Mouse (Mus musculus) stomach, postnatal 0 days (tissue): ENCODE measurements around the gene Gp9. TPM values are rescaled to one million over a fixed set of nuclear protein-coding genes. Genes with fewer than 3 reads are reported as not detected.
A peak's percentile ranks its signal among the peaks of the same experiment; 100 is the strongest.

Experiments
- ATAC-seq: fragments of 200-750 bp; cut with Nextera tagmentation; 2 replicates; pipeline ENCODE4 v1.8.0; 2017; ENCODE audit not compliant: low FRiP score, low TSS enrichment
- DNase-seq: peaks from one replicate; pipeline ENCODE4 v3.0.0-alpha.2; 2016; ENCODE audit warnings: low spot score
- H3K27ac ChIP-seq: fragments of 300-500 bp; sonication (generic); replicated peaks from 2 replicates; pipeline ENCODE4 v1.5.1; 2014; ENCODE audit warnings: mild to moderate bottlenecking, control low read depth
- H3K27me3 ChIP-seq: fragments of 300-500 bp; sonication (generic); 2 replicates; pipeline ENCODE4 v1.6.1; 2014; ENCODE audit warnings: low read length; ENCODE audit not compliant: control insufficient read depth, insufficient read depth
- H3K36me3 ChIP-seq: fragments of 300-500 bp; sonication (generic); 2 replicates; pipeline ENCODE4 v1.6.1; 2014; ENCODE audit warnings: low read length, mixed read lengths; ENCODE audit not compliant: control insufficient read depth, insufficient read depth
- H3K4me1 ChIP-seq: fragments of 300-500 bp; sonication (generic); replicated peaks from 2 replicates; pipeline ENCODE4 v1.6.1; 2014; ENCODE audit warnings: antibody characterized with exemption; ENCODE audit not compliant: control insufficient read depth, insufficient read depth
- H3K4me2 ChIP-seq: fragments of 300-500 bp; sonication (generic); replicated peaks from 2 replicates; pipeline ENCODE4 v1.6.1; 2014; ENCODE audit warnings: low read depth, mild to moderate bottlenecking, control low read depth, moderate library complexity
- H3K4me3 ChIP-seq: fragments of 300-500 bp; sonication (generic); 2 replicates; pipeline ENCODE4 v1.5.1; 2014; ENCODE audit warnings: low read depth, low read length, control low read depth
- H3K9ac ChIP-seq: fragments of 300-500 bp; sonication (generic); 2 replicates; pipeline ENCODE4 v1.6.1; 2014; ENCODE audit warnings: mild to moderate bottlenecking, low read length, control low read depth, mixed read lengths
- H3K9me3 ChIP-seq: fragments of 300-500 bp; sonication (generic); 2 replicates; pipeline ENCODE4 v1.6.1; 2016; ENCODE audit warnings: low read length; ENCODE audit not compliant: control insufficient read depth
- CTCF ChIP-seq: IDR thresholded peaks from 2 replicates; pipeline ENCODE4 v1.5.1; 2016; ENCODE audit warnings: antibody characterized with exemption, low read depth, mild to moderate bottlenecking, moderate library complexity
- EP300 ChIP-seq: optimal IDR thresholded peaks from 2 replicates; pipeline ENCODE3; 2016; ENCODE audit warnings: antibody characterized with exemption
- WGBS: fragments of 180-500 bp; shearing (Covaris S2); extraction: QIAGEN DNeasy Blood & Tissue Kit; methylation state at CpG from one replicate; pipeline ENCODE4 v1.1.7; 2014; 5-methylcytosine and 5-hydroxymethylcytosine counted together
- polyA plus RNA-seq: library from polyadenylated mRNA; unstranded; fragments of >200 nt; fragmentation: Nextera tagmentation; extraction: Ambion mirVana; gene quantifications from 2 replicates; pipeline ENCODE4 v1.2.1, GENCODE M21; 2015

Gene Gp9
- polyA plus RNA-seq, 1 experiment from 2014 or later: 0.40 TPM

- Histone ChIP-seq H3K4me1 (no peaks in the 10 kb centered on the region), H3K9me3 (no peaks in the 10 kb centered on the region), H3K27ac (no peak overlapping the region), H3K36me3 (no peaks in the 10 kb centered on the region), H3K4me2 (peak overlapping the region; percentile 87), H3K4me3 (peak overlapping the region; percentile 54), H3K27me3 (peaks cover 14% of the 10 kb centered on the region; the same call in 1 of the 2 replicates), H3K9ac (peak overlapping the region; percentile 41; the same call in 1 of the 2 replicates)
- ATAC-seq (no peak), DNase-seq (peak; percentile 39)
- WGBS: 9% methylated on average over 33 of the region's 53 CpGs
- TF ChIP-seq CTCF: no peak
- no peak for TF ChIP-seq EP300
Observed at GRCm38 (mm10) chr6:87732151-87733011, 45.5 kb upstream of the Gp9 start.

- Histone ChIP-seq H3K36me3 (no peaks in the 10 kb centered on the region), H3K9me3 (no peaks in the 10 kb centered on the region), H3K4me1 (no peaks in the 10 kb centered on the region), H3K4me2 (peak overlapping the region; percentile 62), H3K27ac (peak overlapping the region; percentile 45; the same call in 1 of the 2 replicates), H3K27me3 (peaks cover 14% of the 10 kb centered on the region; the same call in 1 of the 2 replicates), H3K9ac (no peak overlapping the region), H3K4me3 (peak overlapping the region; percentile 35; the same call in 1 of the 2 replicates)
- 0 out of 2 replicates have a peak, but pooled peaks have one; percentile 27 for ATAC-seq
- no peak for TF ChIP-seq EP300
- TF ChIP-seq CTCF: no peak
- no peak for DNase-seq
- whole genome bisulfite sequencing: 37% methylated on average over 14 of the region's 14 CpGs
Observed at GRCm38 (mm10) chr6:87733131-87733930, 44.5 kb upstream of the Gp9 start.

- ATAC-seq (peak; percentile 34; the same call in 1 of the 2 replicates), DNase-seq (no peak)
- TF ChIP-seq CTCF (no peak), EP300 (no peak)
- H3K27me3 ChIP-seq: peaks cover 14% of the 10 kb centered on the region; the same call in 1 of the 2 replicates
- H3K27ac ChIP-seq: peak overlapping the region; percentile 45; the same call in 1 of the 2 replicates
- no peaks in the 10 kb centered on the region for H3K36me3 ChIP-seq
- H3K4me2 ChIP-seq: no peak overlapping the region
- no peak overlapping the region for H3K4me3 ChIP-seq
- H3K4me1 ChIP-seq: no peaks in the 10 kb centered on the region
- H3K9ac ChIP-seq: no peak overlapping the region
- 28% methylated on average over 5 of the region's 5 CpGs for WGBS
- H3K9me3 ChIP-seq: no peaks in the 10 kb centered on the region
Observed at GRCm38 (mm10) chr6:87734136-87734535, 43.7 kb upstream of the Gp9 start.

- Histone ChIP-seq H3K4me3 (no peak overlapping the region), H3K4me1 (no peaks in the 10 kb centered on the region), H3K36me3 (no peaks in the 10 kb centered on the region)
Observed at GRCm38 (mm10) chr6:87736923-87737322, 40.9 kb upstream of the Gp9 start.

GRCm38 (mm10) chr6:87737921-87738626 is 39.8 kb upstream of the Gp9 start:
- Histone ChIP-seq H3K27me3 (no peaks in the 10 kb centered on the region), H3K27ac (no peak overlapping the region), H3K4me1 (no peaks in the 10 kb centered on the region), H3K36me3 (no peaks in the 10 kb centered on the region), H3K9ac (no peak overlapping the region), H3K9me3 (no peaks in the 10 kb centered on the region), H3K4me3 (no peak overlapping the region), H3K4me2 (no peak overlapping the region)
- WGBS: 66% methylated on average over 4 of the region's 4 CpGs
- no peak for DNase-seq
- ATAC-seq: no peak
- TF ChIP-seq EP300 (no peak), CTCF (peak; percentile 40)

More at GRCm38 (mm10) chr6:87736923-87737322, 40.9 kb upstream of the Gp9 start:
- WGBS: 82% methylated on average over 4 of the region's 4 CpGs
- ATAC-seq: no peak
- Histone ChIP-seq H3K27me3 (peaks cover under 1% of the 10 kb centered on the region; the same call in 1 of the 2 replicates), H3K9ac (no peak overlapping the region), H3K4me2 (no peak overlapping the region), H3K27ac (no peak overlapping the region), H3K9me3 (no peaks in the 10 kb centered on the region)
- DNase-seq: no peak
- TF ChIP-seq CTCF (no peak), EP300 (no peak)
